ENCODE assay signal across 25 mouse cellular contexts in the genomic region with DNA sequence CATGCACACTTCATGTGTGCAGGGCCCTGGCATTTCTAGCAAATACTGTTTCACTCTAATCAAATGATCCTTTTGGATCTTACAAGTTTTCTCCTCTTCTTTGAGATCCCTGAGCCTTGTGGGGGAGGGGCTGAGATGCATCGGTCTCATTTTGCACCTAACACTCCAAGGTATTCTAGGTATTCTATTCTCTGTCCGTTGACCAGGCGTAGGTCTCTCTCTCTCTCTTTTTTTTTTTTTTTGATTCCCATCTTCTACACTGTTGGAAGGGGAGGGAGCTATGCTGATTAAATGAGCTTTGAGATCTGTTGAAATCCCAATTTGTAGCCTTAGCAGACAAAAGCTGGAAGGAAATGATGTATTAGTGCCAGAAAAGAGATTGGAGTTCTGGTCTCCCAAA. TPM values are rescaled to one million over a fixed set of nuclear protein-coding genes. Genes with fewer than 3 reads are reported as not detected.
DNase-seq lines count a peak whose midpoint lies in the region; ATAC-seq and TF ChIP-seq lines count a peak whose summit lies in the region.
"Had no signal": no experiment of that assay in that cellular context is flagged by ENCODE, and none has a peak within 500 bp of the region (broad histone marks: within the 10 kb centered on the region; RNA-seq: fewer than 3 reads in every experiment).

No protein-coding gene starts in this region.

- no peaks in the 10 kb centered on the region for H3K27me3 ChIP-seq in heart, embryonic 11.5 days (ENCODE audit: control insufficient read depth, insufficient read depth, low read length)
- H3K27me3 ChIP-seq in liver, embryonic 12.5 days (replicated peaks) = no peaks in the 10 kb centered on the region
- no peaks in the 10 kb centered on the region for H3K27me3 ChIP-seq in liver, postnatal 0 days (ENCODE audit: insufficient read depth, low read length)
- H3K27me3 ChIP-seq: hindbrain, embryonic 13.5 days; megakaryocyte, embryonic 14.5 days; midbrain, embryonic 12.5 days; neural tube, embryonic 12.5 days; Patski had no signal

- H3K4me1 ChIP-seq in heart, embryonic 11.5 days (ENCODE audit: control insufficient read depth, insufficient read depth, low read length) = no peaks in the 10 kb centered on the region
- H3K4me1 ChIP-seq in liver, embryonic 12.5 days = peaks cover 96% of the 10 kb centered on the region
- H3K4me1 ChIP-seq in liver, postnatal 0 days (ENCODE audit: insufficient read depth) = peaks cover 34% of the 10 kb centered on the region
- H3K4me1 ChIP-seq: midbrain, embryonic 12.5 days had no signal

- no peak for TF ChIP-seq CTCF in liver, postnatal 0 days (IDR thresholded peaks at IDR 0.05; ENCODE audit: low read depth)

- DNase-seq in heart, postnatal 25 days (ENCODE audit: low spot score) = no peak
- peak; percentile 51 for DNase-seq in c-Kit-negative CD71-positive TER-119-positive erythroid progenitor cells, embryonic 14.5 days (ENCODE audit: low read depth, low spot score)
- DNase-seq in liver, postnatal 0 days = no peak
- no peak for DNase-seq in gastrocnemius, postnatal 4 days (ENCODE audit: low spot score in 2 of 2)
- no peak for DNase-seq in cerebellum, adult 11-12 months
- DNase-seq: adrenal gland, adult 2 months; cerebellum, adult 18-20 months; cerebellum, postnatal 14 days; gastrocnemius, postnatal 14 days; heart, adult 11 months; heart, postnatal 14 days; kidney, adult 11 months; kidney, postnatal 14 days; layer of hippocampus, adult 9-11 months; lung, postnatal 36 days had no signal

- peak overlapping the region; percentile 50; the same call in 1 of the 2 replicates for H3K27ac ChIP-seq in heart, embryonic 11.5 days (ENCODE audit: low read depth, low read length)
- H3K27ac ChIP-seq in liver, embryonic 12.5 days = peak overlapping the region; percentile 98
- peak overlapping the region; percentile 89 for H3K27ac ChIP-seq in liver, postnatal 0 days (ENCODE audit: low read depth)
- H3K27ac ChIP-seq: hindbrain, embryonic 13.5 days; midbrain, embryonic 12.5 days; neural tube, embryonic 12.5 days had no signal

- H3K9me3 ChIP-seq in heart, embryonic 11.5 days (replicated peaks; ENCODE audit: control insufficient read depth, low read length) = no peaks in the 10 kb centered on the region
- no peaks in the 10 kb centered on the region for H3K9me3 ChIP-seq in liver, embryonic 12.5 days (replicated peaks)
- no peaks in the 10 kb centered on the region for H3K9me3 ChIP-seq in liver, postnatal 0 days (ENCODE audit: low read length)
- H3K9me3 ChIP-seq: hindbrain, embryonic 13.5 days; megakaryocyte, embryonic 14.5 days; midbrain, embryonic 12.5 days; neural tube, embryonic 12.5 days had no signal

- ATAC-seq in heart, embryonic 11.5 days (replicated peaks; ENCODE audit: insufficient number of reproducible peaks, low FRiP score, low TSS enrichment) = no peak
- peak; percentile 9 for ATAC-seq in liver, embryonic 12.5 days
- ATAC-seq in liver, postnatal 0 days = peak; percentile 12
- ATAC-seq: forebrain, embryonic 14.5 days; Patski had no signal

- H3K4me3 ChIP-seq in heart, embryonic 11.5 days (ENCODE audit: low read depth, low read length) = no peak overlapping the region
- H3K4me3 ChIP-seq in liver, embryonic 12.5 days = peak overlapping the region; percentile 35
- H3K4me3 ChIP-seq in liver, postnatal 0 days (ENCODE audit: low read depth, low read length) = no peak overlapping the region
- H3K4me3 ChIP-seq: hindbrain, embryonic 13.5 days; megakaryocyte, embryonic 14.5 days; midbrain, embryonic 12.5 days; myocyte; neural tube, embryonic 12.5 days had no signal

- no peak overlapping the region for H3K9ac ChIP-seq in heart, embryonic 11.5 days (ENCODE audit: low read depth, low read length)
- peak overlapping the region; percentile 69 for H3K9ac ChIP-seq in liver, embryonic 12.5 days
- peak overlapping the region; percentile 53 for H3K9ac ChIP-seq in liver, postnatal 0 days (replicated peaks)
- H3K9ac ChIP-seq: hindbrain, embryonic 13.5 days; midbrain, embryonic 12.5 days; neural tube, embryonic 12.5 days had no signal

- TF ChIP-seq EP300 in liver, postnatal 0 days (IDR thresholded peaks at IDR 0.05; ENCODE audit: low read depth) = no peak

- 69% methylated on average over 3 of the region's 3 CpGs for WGBS in heart, embryonic 11.5 days (ENCODE audit: insufficient replicate concordance)
- 43% methylated on average over 3 of the region's 3 CpGs for WGBS in liver, embryonic 12.5 days (ENCODE audit: insufficient replicate concordance)
- WGBS in liver, postnatal 0 days (ENCODE audit: insufficient replicate concordance) = 64% methylated on average over 3 of the region's 3 CpGs

- H3K36me3 ChIP-seq in heart, embryonic 11.5 days (ENCODE audit: control insufficient read depth, insufficient read depth, low read length) = no peaks in the 10 kb centered on the region
- H3K36me3 ChIP-seq in liver, embryonic 12.5 days = peaks cover 55% of the 10 kb centered on the region
- H3K36me3 ChIP-seq in liver, postnatal 0 days (replicated peaks; ENCODE audit: insufficient read depth, low read length) = peaks cover 20% of the 10 kb centered on the region; the same call in 1 of the 2 replicates
- H3K36me3 ChIP-seq: midbrain, embryonic 12.5 days had no signal

- intact Hi-C loops in heart, postnatal 25 days (cut with DNase I) = no loop called here

- no peak overlapping the region; the same call in 1 of the 2 replicates for H3K4me2 ChIP-seq in heart, embryonic 11.5 days
- peak overlapping the region; percentile 68 for H3K4me2 ChIP-seq in liver, embryonic 12.5 days
- peak overlapping the region; percentile 47 for H3K4me2 ChIP-seq in liver, postnatal 0 days (ENCODE audit: low read depth, low read length)
- H3K4me2 ChIP-seq: hindbrain, embryonic 13.5 days; midbrain, embryonic 12.5 days; neural tube, embryonic 12.5 days had no signal

RNA-seq across cellular contexts. Expression of a gene that starts 8.2 kb away (rescaled TPM):
- 11.3 and 11.8 TPM in 2 replicates for polyA plus RNA-seq in heart, embryonic 11.5 days (2014; fragmentation: Nextera tagmentation; extraction: Ambion mirVana)
- total RNA-seq in heart, postnatal 25 days (2021) = 10 to 100 TPM in 1 of 2 experiments, 1 to 10 TPM in 1; 9.8 to 13.5 TPM
- polyA plus RNA-seq in liver, embryonic 12.5 days (2016; fragmentation: Nextera tagmentation; extraction: Ambion mirVana) = 41.9 and 43.1 TPM in 2 replicates
- polyA plus RNA-seq in liver, postnatal 0 days (2015; fragmentation: Nextera tagmentation; extraction: Ambion mirVana) = 11.7 and 15.4 TPM in 2 replicates
- total RNA-seq in gastrocnemius, postnatal 4 days (2021) = 10 to 100 TPM; 21.1 to 25.7 TPM
- total RNA-seq: MEL had no signal
